Mouse (Mus musculus) cerebellum, adult 9-11 months (tissue): Measurements from ENCODE around the gene Cdkl3.

Source experiments
- DNase-seq: peaks from one replicate; pipeline ENCODE4 v3.0.0; 2022

Gene Cdkl3

DNA sequence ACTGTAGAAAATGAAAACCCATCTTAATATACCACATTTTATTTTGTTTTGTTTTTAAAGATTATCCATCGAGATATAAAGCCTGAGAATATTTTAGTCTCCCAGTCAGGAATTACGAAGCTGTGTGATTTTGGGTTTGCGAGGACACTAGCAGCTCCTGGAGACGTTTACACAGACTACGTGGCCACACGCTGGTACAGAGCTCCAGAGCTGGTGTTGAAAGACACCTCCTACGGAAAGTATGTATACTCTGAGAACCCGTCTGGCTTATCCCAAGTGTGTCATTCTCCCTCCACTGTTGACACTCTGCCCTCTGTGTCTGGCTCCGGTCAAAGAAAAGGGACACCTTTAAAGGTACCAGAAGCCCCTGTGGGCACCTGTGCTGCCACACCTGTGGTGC lies 14.2 kb downstream of the Cdkl3 start:
- DNase-seq: no peak

DNA sequence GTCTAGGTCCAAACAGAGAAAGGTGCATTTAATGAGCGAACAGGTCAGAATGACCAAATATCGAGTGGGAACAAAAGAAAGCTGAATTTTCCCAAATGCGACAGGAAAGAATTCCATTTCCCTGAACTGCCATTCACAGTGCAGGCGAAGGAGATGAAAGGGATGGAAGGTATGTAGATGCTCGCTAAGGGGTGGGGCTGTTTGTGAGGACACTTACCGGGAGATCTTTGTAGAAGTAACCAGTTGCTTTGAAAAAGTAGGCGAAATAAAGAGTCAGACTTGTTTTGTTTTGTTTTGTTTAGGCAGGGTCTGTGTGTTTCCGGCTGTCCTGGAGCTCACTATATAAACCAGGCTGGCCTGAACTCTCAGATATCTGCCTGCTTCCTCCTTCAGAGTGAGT lies 28.3 kb downstream of the Cdkl3 start:
- DNase-seq: no peak

DNA sequence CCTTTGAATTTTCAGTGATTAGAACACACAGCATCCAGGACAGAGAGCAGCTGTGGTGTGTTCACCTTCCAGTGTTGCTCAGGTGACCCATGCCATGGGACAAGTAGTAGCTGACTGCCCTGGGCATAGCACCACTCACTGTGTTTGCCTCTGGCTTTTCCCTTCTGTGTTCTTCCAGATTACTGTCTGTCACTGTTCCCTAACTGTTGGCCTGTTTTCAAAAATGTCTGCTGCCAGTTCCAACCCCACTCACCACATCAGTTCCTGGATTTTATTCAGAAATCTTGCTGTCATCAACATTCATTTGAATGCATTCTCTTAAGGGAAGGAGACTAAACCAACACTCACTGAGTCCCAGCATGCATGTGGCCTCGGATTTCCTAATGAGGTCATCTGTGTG lies 29.9 kb downstream of the Cdkl3 start:
- no peak for DNase-seq

DNA sequence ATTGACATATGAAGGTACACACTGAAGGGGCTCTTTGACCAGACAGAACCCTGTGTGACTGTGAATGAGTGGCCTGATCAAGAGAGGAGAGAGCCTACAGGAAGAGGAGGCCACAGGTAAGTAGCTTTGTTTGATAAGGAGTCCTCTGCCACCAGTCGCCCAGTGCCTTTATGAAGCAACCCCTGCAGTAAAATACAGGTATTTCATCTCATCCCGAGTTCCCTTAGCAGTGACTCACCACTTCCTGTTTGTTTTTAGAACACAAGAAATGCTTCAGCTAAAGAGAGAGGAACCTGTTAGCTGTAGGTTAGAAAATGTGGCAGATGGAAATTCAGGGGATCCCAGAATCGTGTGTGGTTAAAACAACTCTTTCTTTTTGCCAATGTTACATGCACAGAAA lies 31.9 kb downstream of the Cdkl3 start:
- DNase-seq: no peak

DNA sequence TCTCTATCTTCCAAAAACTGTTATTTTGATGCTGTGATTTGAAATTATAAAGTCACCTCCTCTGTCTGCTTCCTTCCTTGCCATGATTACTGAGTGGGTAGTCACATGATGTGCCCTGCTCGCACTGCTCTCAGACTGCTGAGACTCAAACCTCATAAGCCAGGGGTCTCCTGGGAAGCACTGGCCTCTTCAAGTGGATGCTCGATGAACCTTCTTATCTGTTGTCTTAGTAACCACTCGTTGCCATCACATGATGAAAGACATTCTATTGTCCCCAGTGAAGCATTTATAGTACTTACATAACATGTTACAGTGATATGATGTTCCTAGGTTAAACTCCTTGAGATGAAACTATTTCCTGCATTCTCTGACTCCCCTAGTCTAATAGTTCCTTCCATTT lies 33.6 kb downstream of the Cdkl3 start:
- DNase-seq: no peak

DNA sequence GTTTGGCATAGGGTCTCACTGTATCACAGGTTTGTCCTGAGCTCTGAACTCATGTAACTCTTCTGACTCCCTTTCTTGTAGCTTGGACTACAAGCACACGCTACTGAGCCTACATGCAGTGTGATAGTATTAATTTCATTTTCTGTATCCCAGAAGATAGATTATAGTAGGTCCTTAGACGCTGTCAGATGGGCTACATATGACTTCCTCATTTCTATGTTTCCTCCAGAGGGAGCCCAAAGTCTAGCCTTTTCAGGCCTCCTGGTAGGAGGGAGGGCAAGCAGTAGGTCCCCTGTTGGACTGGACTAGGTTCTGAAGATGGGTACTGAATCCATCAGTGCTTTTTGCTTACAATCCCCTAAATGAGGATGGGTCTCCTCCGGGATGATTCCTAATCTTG lies 39.2 kb downstream of the Cdkl3 start:
- peak; percentile 3 for DNase-seq

DNA sequence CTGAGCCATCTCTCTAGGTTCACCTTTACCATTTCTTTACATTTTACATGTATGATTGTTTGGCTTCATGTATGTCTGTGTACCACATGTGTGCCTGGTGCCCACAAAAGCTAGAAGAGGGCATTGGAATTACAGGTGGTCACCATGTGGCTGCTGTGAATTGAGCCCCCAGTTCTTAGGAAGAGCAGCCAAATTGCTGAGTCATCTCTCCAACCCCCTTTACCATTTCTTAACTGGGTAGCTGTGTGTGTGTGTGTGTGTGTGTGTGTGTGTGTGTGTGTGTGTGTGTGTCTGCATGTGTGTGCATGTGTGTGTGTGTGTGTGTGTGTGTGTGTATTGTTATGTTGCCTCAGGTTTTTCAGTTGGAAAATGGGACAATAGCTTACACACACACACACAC lies 40.1 kb downstream of the Cdkl3 start:
- DNase-seq: no peak

DNA sequence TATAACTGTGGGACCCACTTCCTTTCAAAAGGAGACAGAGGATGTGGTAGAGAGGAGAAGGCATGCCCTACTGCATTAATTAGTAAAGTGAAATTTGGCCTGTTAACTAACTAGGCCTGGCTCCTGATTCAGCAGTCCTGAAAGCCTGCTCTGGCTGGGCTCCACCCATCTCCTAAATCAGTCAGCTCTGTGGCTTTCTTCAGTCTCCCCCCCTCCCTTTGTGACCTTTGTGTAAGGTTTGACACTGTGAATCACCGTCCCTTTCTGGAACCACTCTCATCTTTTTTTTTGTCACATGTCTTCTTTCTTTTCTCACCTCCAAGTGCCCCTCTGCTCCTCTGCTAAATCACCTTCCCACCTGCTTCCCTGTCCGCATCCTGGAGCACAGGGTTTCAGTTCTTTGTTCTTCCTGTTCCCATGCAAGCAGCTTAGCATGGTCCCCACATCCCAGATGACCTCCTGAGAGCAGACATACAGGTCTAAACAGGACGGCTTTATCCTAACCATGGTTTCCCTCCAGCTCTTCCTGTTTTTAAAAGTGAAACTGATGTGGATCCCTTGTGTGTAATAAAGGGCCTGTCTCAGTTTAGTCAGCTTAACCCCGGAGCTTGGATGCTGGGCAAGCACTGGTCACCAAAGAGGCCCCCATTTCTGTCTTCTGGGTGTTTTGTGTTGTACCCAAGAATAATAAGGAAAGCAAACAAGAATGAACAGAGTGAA lies 42.6 kb downstream of the Cdkl3 start:
- DNase-seq: no peak

DNA sequence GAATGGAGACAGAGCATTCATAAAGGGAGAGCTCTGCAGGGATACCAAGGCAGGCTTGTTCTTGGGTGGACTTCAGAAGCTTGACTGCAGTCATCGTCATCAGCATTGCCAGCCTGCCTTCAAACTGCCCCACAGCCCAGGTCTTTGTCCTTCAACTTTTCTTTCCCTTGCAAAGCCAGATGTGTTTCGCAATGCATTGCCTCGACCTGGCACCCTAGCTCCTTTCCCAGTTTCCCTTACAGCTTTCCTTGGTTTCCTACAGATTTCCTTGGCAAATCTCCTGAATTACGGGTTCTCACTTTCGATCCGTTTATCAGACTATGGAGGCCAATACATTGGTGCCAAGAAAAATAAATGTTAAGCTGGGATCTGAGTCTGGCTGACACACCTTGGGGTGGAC lies 49.4 kb downstream of the Cdkl3 start:
- DNase-seq: no peak

DNA sequence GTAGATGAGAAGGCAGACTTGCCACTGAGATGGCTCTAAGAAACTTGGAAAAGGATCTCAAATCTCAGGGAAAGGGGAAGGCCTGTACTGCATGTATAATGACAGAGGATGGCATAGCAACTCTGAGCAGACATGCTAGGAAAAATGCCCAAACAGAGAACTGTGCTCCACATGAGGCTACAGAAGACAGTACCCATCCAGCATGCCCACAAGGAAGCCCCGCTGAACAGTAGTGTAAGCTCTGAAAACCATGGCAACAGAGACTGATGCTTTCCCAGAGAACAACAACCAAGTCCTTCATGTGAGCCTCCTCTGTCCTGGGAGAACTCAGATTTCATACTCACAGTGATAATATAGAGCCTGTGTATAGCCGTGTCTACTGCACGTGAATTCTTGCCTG lies 50.7 kb downstream of the Cdkl3 start:
- no peak for DNase-seq

DNA sequence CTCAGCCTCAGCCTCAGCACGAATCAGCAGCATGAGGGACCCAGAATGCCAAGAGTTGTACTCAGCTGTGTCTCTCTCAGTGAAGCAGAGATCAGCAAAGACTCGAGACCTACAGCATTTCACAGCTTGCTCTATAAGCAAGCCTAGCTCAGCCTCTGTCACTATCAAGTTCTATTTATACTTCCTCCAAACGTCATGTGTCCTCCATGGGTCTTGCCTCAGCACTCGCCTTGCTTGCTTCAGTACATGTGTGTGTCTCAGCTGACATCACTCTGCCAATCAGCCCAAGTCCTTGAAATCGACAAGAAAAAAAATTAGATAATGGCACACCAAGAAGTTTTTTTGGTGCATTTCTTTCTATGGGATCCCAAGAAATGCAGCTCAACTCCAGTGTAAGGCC lies 52.2 kb downstream of the Cdkl3 start:
- no peak for DNase-seq

DNA sequence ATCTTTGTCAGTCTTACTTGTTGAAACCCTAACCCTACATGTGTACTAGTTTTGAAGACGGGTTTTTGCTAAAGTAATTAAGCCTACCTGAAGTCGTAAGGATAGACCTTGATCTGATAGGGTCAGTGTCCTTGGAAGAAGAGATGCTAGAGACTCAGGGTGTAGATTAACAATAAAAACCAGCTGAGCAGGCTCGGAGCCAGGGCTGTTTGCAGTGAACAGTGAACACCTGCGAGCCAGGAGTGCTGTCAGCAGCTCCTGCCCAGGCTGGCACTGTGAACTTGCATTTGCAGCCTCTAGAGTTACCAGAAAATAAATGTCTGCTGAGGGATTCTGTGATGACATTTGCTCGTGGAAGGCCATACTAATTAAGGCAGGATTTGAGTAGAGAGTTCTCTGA lies 55.0 kb downstream of the Cdkl3 start:
- DNase-seq: no peak

DNA sequence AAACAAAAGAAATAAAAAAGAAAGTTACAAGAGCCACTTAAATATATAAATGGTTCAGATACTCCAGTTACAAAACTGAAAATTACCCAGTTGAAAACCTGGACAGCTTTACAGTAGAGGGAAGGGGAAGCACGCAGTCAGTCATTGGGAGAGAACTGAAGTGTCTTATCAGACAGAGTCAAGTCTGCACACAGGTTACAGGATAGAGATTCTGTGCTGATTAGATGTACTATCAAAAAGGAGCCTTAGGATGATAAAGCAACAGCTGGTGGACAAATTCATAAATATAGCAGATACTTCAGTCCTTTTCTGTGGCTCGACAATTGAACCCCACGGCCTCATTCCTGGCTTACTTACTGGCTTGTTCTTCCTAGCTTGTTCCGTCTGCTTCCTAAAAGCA lies 56.3 kb downstream of the Cdkl3 start:
- no peak for DNase-seq

DNA sequence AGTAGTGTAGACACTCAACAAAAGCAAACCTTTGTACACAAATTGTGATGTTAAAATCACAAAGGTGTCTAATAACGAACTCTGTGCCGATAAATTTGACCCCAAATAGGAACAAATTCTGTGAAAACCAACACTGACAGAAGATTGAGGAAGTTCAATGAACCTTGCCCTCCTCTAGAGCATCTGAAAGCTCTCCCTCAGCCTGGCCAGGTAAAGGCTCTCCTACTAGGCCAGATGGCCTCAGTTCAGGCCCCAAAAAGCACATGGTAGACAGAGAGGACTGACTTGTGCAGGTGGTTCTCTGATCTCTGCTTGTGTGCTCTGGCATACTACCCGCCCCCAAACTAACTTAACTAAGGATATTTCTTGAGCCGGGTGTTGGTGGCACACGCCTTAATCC lies 58.4 kb downstream of the Cdkl3 start:
- DNase-seq: no peak

DNA sequence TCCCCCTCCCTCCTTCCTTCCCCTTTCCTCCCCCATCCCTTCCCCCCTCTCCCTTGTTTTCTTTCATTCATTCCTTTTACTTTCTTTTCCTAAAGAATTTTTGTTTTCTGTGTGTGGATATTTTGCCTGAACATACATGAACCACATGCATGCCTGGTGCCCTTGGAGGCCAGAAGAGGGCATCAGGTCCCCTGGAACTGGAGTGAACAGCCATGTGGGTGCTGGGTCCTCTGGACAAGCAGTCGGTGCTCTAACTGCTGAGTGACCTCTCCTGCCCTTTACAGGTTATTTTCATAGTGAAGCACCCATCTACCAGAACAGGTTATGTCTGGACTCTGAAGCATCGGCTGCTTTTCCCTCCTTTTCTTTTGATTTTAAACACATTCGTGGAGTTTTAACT lies 60.4 kb downstream of the Cdkl3 start:
- no peak for DNase-seq

DNA sequence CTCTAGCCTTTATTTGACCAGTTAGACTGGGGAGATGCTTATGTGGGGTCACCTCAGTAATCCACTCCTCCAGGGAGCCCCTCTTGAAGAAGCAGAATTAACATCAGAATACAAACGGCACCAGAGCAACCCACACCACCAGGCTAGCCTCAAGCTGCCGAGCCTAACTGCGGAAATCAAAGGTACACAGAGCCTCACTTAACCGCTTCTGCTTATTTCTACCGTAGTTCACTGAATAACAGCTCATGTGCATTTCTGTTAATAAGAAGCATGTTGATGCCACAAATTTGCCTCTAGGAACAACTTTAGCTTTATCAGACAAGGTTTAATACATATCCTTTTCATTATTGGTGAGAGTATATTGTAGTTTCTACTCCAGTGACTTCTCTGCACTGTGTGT lies 61.8 kb downstream of the Cdkl3 start:
- DNase-seq: no peak

DNA sequence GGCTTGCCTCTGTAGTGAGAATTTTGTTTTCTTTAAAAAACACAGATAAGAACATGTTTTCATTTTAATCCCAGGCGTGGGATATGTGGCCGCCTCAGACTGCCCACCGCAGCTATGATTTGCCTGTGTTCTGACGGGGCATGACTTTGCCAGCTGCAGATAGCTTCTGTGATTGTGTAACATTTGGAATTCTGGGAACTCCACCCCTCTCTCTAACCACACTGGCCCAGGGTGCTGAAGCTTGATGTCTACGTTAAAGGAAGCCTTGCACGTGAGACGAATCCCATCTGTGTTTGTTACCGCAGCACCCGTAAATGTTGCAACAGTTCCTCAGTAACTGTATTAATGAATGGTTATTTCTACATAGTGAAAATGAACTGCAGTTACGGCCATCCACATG lies 67.7 kb downstream of the Cdkl3 start:
- no peak for DNase-seq

DNA sequence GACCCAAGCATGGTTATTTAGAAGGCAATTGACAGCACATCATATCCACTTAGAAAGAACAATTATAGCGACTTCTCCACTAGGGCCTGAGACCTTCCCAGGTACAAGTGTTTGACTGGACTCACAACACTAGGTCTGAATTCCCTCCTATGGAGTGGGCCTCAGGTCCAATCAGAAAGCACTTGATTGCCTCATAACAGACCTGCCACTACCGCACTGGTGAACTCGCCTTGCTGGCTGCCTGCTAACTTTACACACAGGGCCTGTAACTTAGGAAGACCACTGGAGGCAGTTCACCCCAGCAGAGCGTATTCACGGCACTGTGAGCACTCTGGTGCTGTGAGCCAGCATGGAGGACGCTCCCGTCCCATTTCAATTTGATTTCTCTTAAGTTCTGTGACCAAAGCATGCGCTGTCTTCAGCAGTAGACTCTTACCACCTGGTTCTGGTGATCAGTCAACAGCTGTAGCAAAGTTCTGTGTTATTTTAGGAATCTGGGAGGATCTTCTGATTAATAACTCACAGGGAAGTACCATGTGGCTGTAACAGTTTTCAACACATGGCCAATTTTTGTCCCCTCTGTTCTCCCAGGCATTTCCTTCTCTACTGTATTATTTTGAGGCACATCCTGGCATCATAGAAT lies 69.6 kb downstream of the Cdkl3 start:
- DNase-seq: no peak

DNA sequence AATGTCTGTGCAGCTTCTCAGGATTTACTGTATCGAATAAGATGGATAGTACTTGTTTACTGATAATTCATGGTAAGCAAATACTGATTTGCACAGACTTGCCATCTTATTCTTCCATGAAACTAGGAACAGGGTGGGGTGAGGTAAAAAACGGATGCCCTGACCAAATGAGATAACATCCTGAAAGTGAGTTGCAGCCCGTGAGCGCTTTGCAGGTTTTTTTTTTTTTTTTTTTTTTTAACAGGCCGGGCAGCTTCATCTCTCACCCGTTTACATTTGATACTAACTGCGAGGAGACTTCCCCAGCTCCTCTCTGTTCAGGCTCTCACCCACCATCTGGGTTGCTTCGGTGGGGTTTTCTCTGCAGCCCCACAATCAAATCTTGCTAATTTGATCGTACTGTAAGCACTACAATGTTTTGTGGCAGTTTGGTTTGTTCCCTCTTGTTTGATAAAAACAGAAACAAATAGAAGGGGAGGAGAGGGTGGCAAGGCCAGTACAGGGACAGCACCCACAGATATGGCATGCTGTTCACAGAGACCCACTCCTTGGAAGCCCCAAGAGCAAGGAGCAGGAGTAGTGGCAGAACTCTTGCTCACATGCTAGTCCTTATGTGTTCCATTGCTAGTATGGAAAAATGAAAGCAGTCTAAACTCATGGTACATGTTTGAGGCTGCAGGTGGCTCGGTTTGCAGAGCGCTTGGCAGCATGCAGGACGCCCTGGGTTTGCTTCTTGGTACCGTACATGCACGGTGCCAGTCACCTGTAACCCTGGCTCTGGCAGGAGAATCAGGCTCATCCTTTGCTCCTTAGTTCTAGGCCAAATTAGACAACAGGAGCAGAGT lies 70.8 kb downstream of the Cdkl3 start:
- DNase-seq: no peak

DNA sequence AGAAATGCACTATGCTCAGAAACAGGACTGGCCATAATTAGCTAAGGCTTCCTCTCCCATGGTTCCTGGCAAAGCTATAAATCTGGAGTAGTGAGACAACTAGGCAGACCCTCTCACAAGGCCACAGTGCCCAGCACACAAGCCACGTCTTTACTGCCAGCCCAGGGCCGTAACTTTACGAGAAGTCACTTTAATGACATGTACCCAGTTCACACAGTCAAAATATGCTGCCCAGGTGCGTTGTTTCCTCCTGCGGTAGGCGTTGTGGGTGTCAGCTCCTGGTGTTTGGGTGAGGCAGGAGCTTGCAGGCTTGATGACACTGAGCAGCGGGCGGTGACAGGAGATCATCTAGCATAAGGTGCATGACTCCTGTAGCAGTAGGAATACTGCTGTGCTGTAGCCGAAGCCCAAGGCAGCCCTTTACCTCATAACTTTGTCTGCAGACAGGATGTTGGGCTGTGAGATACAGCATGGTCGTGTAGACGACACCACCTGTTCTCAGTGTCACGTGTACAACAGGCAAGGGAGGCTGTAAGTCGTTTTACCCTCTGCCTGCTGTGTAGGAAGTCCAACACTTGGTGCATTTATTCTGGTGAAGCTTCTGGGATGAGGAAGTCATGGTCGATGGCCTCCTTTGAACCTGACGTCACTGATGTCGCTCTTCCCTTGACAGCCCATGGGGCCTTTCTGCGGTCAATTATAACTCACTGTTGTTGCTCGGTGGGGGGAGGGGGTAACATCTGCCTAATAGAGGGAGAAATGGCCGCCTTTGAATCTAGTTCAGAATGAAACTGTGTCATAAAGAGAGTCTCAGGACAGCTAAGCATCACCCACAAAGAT lies 72.0 kb downstream of the Cdkl3 start:
- no peak for DNase-seq

DNA sequence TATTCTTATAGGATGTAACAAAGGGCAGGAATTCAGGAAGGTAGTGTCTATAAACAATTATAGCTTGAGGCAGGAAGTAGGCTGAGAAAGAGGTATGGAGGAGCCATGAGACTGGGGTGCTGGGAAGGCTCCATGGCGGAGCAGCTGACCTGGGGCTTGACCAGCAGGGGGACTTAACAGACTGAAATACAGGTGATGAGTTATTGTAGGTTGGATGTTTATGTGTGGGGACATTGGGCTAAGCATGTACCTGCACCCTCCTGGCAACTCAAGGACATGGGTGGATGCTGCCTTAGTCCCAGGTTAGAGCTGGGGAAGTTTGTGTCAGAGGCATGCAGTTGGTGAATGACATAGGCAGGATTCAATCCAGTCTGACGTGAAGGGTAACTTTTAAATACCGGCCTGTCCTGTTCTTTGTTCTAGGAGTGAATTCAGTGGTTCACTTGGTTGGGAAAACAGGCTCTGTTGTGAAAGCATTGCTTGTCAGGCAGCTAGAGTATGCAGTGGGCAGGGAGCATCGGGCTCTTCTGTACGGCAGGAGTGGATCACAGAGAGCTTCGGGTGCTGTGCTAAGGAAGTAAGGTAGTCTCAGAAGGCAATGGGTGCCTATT lies 72.8 kb downstream of the Cdkl3 start:
- no peak for DNase-seq

DNA sequence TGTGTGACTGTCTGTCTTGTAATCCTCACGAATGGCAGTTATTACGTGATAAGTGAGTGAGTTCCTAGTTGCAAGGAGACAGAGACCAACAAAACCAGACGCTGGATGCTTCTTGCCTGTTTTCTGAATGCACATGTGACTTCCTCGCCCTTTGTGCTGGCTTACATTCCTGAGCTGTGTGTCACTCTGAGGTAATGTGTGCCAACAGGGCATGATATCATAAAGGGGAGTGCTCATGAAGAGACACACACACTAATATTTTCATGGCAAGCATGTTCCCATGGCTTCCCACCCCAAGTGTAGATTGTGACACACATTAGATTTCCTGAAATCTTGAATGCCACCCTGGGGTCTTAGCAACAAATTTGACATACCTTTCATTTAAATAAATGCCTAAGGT lies 73.9 kb downstream of the Cdkl3 start:
- DNase-seq: no peak

DNA sequence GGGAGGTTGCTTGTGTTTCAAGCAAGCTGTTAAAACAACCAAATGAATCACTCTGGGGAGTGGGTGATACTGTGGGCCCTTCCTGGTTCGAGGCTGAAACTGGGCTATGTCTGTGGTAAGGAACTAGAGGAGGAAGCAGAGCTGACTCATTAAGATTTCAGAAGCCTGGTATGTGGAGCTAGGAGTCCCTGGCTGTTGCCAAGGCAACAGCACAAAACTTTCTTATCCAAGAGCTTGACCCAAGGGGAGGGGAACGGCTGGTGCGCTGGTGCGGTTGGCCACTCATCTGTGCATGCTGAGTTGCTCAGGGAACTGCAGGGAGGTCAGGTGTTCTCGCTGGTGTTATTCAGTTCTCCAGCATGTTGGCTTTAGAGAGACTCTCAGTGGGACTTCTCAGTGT lies 76.0 kb downstream of the Cdkl3 start:
- DNase-seq: no peak
